Mouse (Mus musculus) small intestine, adult 2 months (tissue): ENCODE measurements around the gene Ranbp3l.

Experiments used
- CTCF ChIP-seq: fragments of 200-500 bp; IDR thresholded peaks from 2 replicates; pipeline ENCODE4 v1.5.1; 2012; ENCODE audit warnings: low read depth, mild to moderate bottlenecking, control low read depth, inconsistent platforms, low read length, moderate library complexity, mixed read lengths; ENCODE audit not compliant: insufficient replicate concordance, insufficient read length; ENCODE audit errors: extremely low read depth
- POLR2A ChIP-seq: fragments of 200-500 bp; IDR thresholded peaks from 2 replicates; pipeline ENCODE4 v1.6.1; 2012; ENCODE audit warnings: low read depth, mild to moderate bottlenecking, control low read depth, inconsistent platforms, low read length, moderate library complexity

DNA sequence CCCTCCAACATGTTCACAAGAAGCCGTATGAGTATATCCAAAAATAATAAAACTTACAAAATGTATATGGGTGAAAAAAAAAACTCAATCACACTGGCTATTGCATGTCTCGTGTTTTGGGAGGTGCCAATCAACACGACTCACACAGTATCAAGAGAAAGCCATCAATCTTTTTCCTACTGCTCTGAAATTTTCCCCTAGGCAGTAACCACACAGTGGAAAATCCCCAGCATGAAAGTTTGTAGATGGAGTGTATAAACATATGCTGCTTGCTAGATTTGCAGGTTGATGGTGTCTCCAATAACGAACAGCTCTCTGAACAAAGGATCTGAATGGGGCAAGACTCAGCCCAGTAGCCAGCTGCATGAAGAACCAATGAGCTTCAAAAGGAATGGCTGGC lies 16.9 kb upstream of the Ranbp3l start:
- no peak for TF ChIP-seq POLR2A
- TF ChIP-seq CTCF, result no peak
